Mouse (Mus musculus): ENCODE data around the gene Ror2. TPM values are rescaled to one million over a fixed set of nuclear protein-coding genes. Genes with fewer than 3 reads are reported as not detected.
"Not testable (repeated sequence)": the region's sequence is repeated elsewhere in the genome, so short reads cannot be mapped to it uniquely, and the experiment has no call there.

Ror2 gene
- 10.2 and 12.6 TPM in 2 replicates for polyA plus RNA-seq (2014; fragmentation: Nextera tagmentation; extraction: Ambion mirVana)

GRCm38 (mm10) chr13:53285756-53286361 is at the start of gene Ror2:
Gene Ror2, minus strand, starts transcription at chr13:53286124.
- peak; percentile 86 for ATAC-seq (replicated peaks; ENCODE audit: insufficient number of reproducible peaks, low FRiP score, low TSS enrichment)
- Histone ChIP-seq H3K27ac (ENCODE audit: low read depth, low read length) (peak within 1 kb of the TSS; percentile 75), H3K4me1 (ENCODE audit: control insufficient read depth, insufficient read depth, low read length) (peaks cover 30% of the 10 kb centered on the region), H3K9me3 (replicated peaks; ENCODE audit: control insufficient read depth, low read length) (no peaks in the 10 kb centered on the region), H3K9ac (ENCODE audit: low read depth, low read length) (peak within 1 kb of the TSS; percentile 88), H3K27me3 (ENCODE audit: control insufficient read depth, insufficient read depth, low read length) (0 out of 2 replicates have a peak, but pooled peaks cover 3% of the 10 kb centered on the region), H3K4me2 (peak within 1 kb of the TSS; percentile 81), H3K36me3 (ENCODE audit: control insufficient read depth, insufficient read depth, low read length) (no peaks in the 10 kb centered on the region), H3K4me3 (ENCODE audit: low read depth, low read length) (peak within 1 kb of the TSS; percentile 82)
- under 1% methylated on average over 61 of the region's 68 CpGs for WGBS (ENCODE audit: insufficient replicate concordance)

- H3K4me3 ChIP-seq (ENCODE audit: low read depth, low read length) = no peak overlapping the region
- H3K27me3 ChIP-seq (ENCODE audit: control insufficient read depth, insufficient read depth, low read length) = no peaks in the 10 kb centered on the region
- no peak overlapping the region for H3K9ac ChIP-seq (ENCODE audit: low read depth, low read length)
- no peaks in the 10 kb centered on the region for H3K9me3 ChIP-seq (replicated peaks; ENCODE audit: control insufficient read depth, low read length)
- no peak for ATAC-seq (replicated peaks; ENCODE audit: insufficient number of reproducible peaks, low FRiP score, low TSS enrichment)
- H3K4me1 ChIP-seq (ENCODE audit: control insufficient read depth, insufficient read depth, low read length) = no peaks in the 10 kb centered on the region
- H3K27ac ChIP-seq (ENCODE audit: low read depth, low read length) = no peak overlapping the region
- H3K36me3 ChIP-seq (ENCODE audit: control insufficient read depth, insufficient read depth, low read length) = peaks cover 19% of the 10 kb centered on the region
- no peak overlapping the region for H3K4me2 ChIP-seq
- 93% methylated on average over 8 of the region's 8 CpGs for WGBS (ENCODE audit: insufficient replicate concordance)
Observed at GRCm38 (mm10) chr13:53333769-53334168, 47.8 kb upstream of the Ror2 start.

GRCm38 (mm10) chr13:53330246-53330645 is 44.3 kb upstream of the Ror2 start:
- Histone ChIP-seq H3K4me1 (ENCODE audit: control insufficient read depth, insufficient read depth, low read length) (no peaks in the 10 kb centered on the region), H3K36me3 (ENCODE audit: control insufficient read depth, insufficient read depth, low read length) (peaks cover 2% of the 10 kb centered on the region; the same call in 1 of the 2 replicates), H3K4me3 (ENCODE audit: low read depth, low read length) (no peak overlapping the region), H3K4me2 (no peak overlapping the region), H3K27ac (ENCODE audit: low read depth, low read length) (no peak overlapping the region), H3K9ac (ENCODE audit: low read depth, low read length) (no peak overlapping the region), H3K9me3 (replicated peaks; ENCODE audit: control insufficient read depth, low read length) (no peaks in the 10 kb centered on the region), H3K27me3 (ENCODE audit: control insufficient read depth, insufficient read depth, low read length) (no peaks in the 10 kb centered on the region)
- WGBS (ENCODE audit: insufficient replicate concordance) = 76% methylated on average over 2 of the region's 2 CpGs
- ATAC-seq (replicated peaks; ENCODE audit: insufficient number of reproducible peaks, low FRiP score, low TSS enrichment) = no peak

- no peak overlapping the region for H3K4me2 ChIP-seq
- H3K27me3 ChIP-seq (ENCODE audit: control insufficient read depth, insufficient read depth, low read length) = no peaks in the 10 kb centered on the region
- WGBS (ENCODE audit: insufficient replicate concordance) = 82% methylated on average over 1 of the region's 1 CpGs
- no peaks in the 10 kb centered on the region for H3K4me1 ChIP-seq (ENCODE audit: control insufficient read depth, insufficient read depth, low read length)
- H3K9me3 ChIP-seq (replicated peaks; ENCODE audit: control insufficient read depth, low read length) = no peaks in the 10 kb centered on the region
- H3K4me3 ChIP-seq (ENCODE audit: low read depth, low read length) = no peak overlapping the region
- no peak for ATAC-seq (replicated peaks; ENCODE audit: insufficient number of reproducible peaks, low FRiP score, low TSS enrichment)
- no peak overlapping the region for H3K27ac ChIP-seq (ENCODE audit: low read depth, low read length)
- no peaks in the 10 kb centered on the region for H3K36me3 ChIP-seq (ENCODE audit: control insufficient read depth, insufficient read depth, low read length)
- H3K9ac ChIP-seq (ENCODE audit: low read depth, low read length) = no peak overlapping the region
Observed at GRCm38 (mm10) chr13:53325531-53325930, 39.6 kb upstream of the Ror2 start.

GRCm38 (mm10) chr13:53323661-53324060 is 37.7 kb upstream of the Ror2 start:
- H3K4me2 ChIP-seq = no peak overlapping the region
- no peaks in the 10 kb centered on the region for H3K9me3 ChIP-seq (replicated peaks; ENCODE audit: control insufficient read depth, low read length)
- H3K9ac ChIP-seq (ENCODE audit: low read depth, low read length) = no peak overlapping the region
- no peak overlapping the region for H3K4me3 ChIP-seq (ENCODE audit: low read depth, low read length)
- ATAC-seq (replicated peaks; ENCODE audit: insufficient number of reproducible peaks, low FRiP score, low TSS enrichment) = no peak
- no peaks in the 10 kb centered on the region for H3K36me3 ChIP-seq (ENCODE audit: control insufficient read depth, insufficient read depth, low read length)
- no peak overlapping the region for H3K27ac ChIP-seq (ENCODE audit: low read depth, low read length)
- H3K27me3 ChIP-seq (ENCODE audit: control insufficient read depth, insufficient read depth, low read length) = no peaks in the 10 kb centered on the region
- no peaks in the 10 kb centered on the region for H3K4me1 ChIP-seq (ENCODE audit: control insufficient read depth, insufficient read depth, low read length)
- 82% methylated on average over 2 of the region's 2 CpGs for WGBS (ENCODE audit: insufficient replicate concordance)

GRCm38 (mm10) chr13:53320899-53321298 is 35.0 kb upstream of the Ror2 start:
- H3K27ac ChIP-seq (ENCODE audit: low read depth, low read length) = no peak overlapping the region
- H3K36me3 ChIP-seq (ENCODE audit: control insufficient read depth, insufficient read depth, low read length) = no peaks in the 10 kb centered on the region
- no peak overlapping the region for H3K4me2 ChIP-seq
- ATAC-seq (replicated peaks; ENCODE audit: insufficient number of reproducible peaks, low FRiP score, low TSS enrichment) = no peak
- H3K9me3 ChIP-seq (replicated peaks; ENCODE audit: control insufficient read depth, low read length) = no peaks in the 10 kb centered on the region
- H3K27me3 ChIP-seq (ENCODE audit: control insufficient read depth, insufficient read depth, low read length) = no peaks in the 10 kb centered on the region; the same call in 1 of the 2 replicates
- H3K4me3 ChIP-seq (ENCODE audit: low read depth, low read length) = no peak overlapping the region
- WGBS (ENCODE audit: insufficient replicate concordance) = 63% methylated on average over 12 of the region's 12 CpGs
- no peaks in the 10 kb centered on the region for H3K4me1 ChIP-seq (ENCODE audit: control insufficient read depth, insufficient read depth, low read length)
- H3K9ac ChIP-seq (ENCODE audit: low read depth, low read length) = no peak overlapping the region

- Histone ChIP-seq H3K9ac (ENCODE audit: low read depth, low read length) (no peak overlapping the region), H3K9me3 (replicated peaks; ENCODE audit: control insufficient read depth, low read length) (no peaks in the 10 kb centered on the region), H3K4me1 (ENCODE audit: control insufficient read depth, insufficient read depth, low read length) (no peaks in the 10 kb centered on the region), H3K4me2 (no peak overlapping the region), H3K27me3 (ENCODE audit: control insufficient read depth, insufficient read depth, low read length) (no peaks in the 10 kb centered on the region; the same call in 1 of the 2 replicates), H3K27ac (ENCODE audit: low read depth, low read length) (no peak overlapping the region), H3K4me3 (ENCODE audit: low read depth, low read length) (no peak overlapping the region), H3K36me3 (ENCODE audit: control insufficient read depth, insufficient read depth, low read length) (no peaks in the 10 kb centered on the region)
- ATAC-seq (replicated peaks; ENCODE audit: insufficient number of reproducible peaks, low FRiP score, low TSS enrichment) = no peak
- WGBS (ENCODE audit: insufficient replicate concordance) = 59% methylated on average over 11 of the region's 11 CpGs
Observed at GRCm38 (mm10) chr13:53316515-53317295, 30.8 kb upstream of the Ror2 start.

- H3K4me2 ChIP-seq; H3K4me1 ChIP-seq (ENCODE audit: control insufficient read depth, insufficient read depth, low read length); H3K27me3 ChIP-seq (ENCODE audit: control insufficient read depth, insufficient read depth, low read length); H3K36me3 ChIP-seq (ENCODE audit: control insufficient read depth, insufficient read depth, low read length); H3K27ac ChIP-seq (ENCODE audit: low read depth, low read length); H3K9ac ChIP-seq (ENCODE audit: low read depth, low read length); ATAC-seq (replicated peaks; ENCODE audit: insufficient number of reproducible peaks, low FRiP score, low TSS enrichment); H3K9me3 ChIP-seq (replicated peaks; ENCODE audit: control insufficient read depth, low read length); H3K4me3 ChIP-seq (ENCODE audit: low read depth, low read length): not testable (repeated sequence)
- 73% methylated on average over 4 of the region's 4 CpGs for WGBS (ENCODE audit: insufficient replicate concordance)
Observed at GRCm38 (mm10) chr13:53315757-53316156, 29.8 kb upstream of the Ror2 start.

All from heart, embryonic 11.5 days (tissue).